ENCODE assay signal across 8 mouse cellular contexts in genomic region chr6:148943695-148944094, GRCm38 (mm10). TPM values are rescaled to one million over a fixed set of nuclear protein-coding genes. Genes with fewer than 3 reads are reported as not detected.
DNase-seq lines count a peak whose midpoint lies in the region; ATAC-seq and TF ChIP-seq lines count a peak whose summit lies in the region.

No protein-coding gene starts in this region.

- peak overlapping the region; percentile 91 for H3K9ac ChIP-seq in CH12.LX (ENCODE audit: insufficient read depth, low read depth)
- peak overlapping the region; percentile 93 for H3K9ac ChIP-seq in liver, embryonic 13.5 days

- in situ Hi-C loops in CH12.LX (cut with MboI; ENCODE audit: low pct_ligation_motif_present, low pct_unique_long_range_greater_than_20kb, low sequenced_read_pairs): loop anchor here (25.0 kb wide), 1 partner anchor 169 kb away; the partner anchor contains the start of gene Dennd5b

- intact Hi-C loops in left cerebral cortex, postnatal 36 days (cut with DNase I): no loop called here

- TF ChIP-seq CTCF in CH12.LX (conservative IDR thresholded peaks at IDR 0.05 in 1 of 2, IDR thresholded peaks at IDR 0.05 in 1 of 2; ENCODE audit: low read depth in 2 of 2, low read length in 2 of 2): no peak

- TF ChIP-seq POLR2A in CH12.LX (IDR thresholded peaks at IDR 0.05; ENCODE audit: low read depth, low read length): no peak

- H3K4me3 ChIP-seq in CH12.LX (replicated peaks in 1 of 3; ENCODE audit: low read depth in 2 of 3, low read length in 2 of 3, poor library complexity in 1 of 3): peak overlapping the region; percentile 94 to 98 (median 95)
- H3K4me3 ChIP-seq in hindbrain, embryonic 10.5 days: peak overlapping the region; percentile 98
- H3K4me3 ChIP-seq in liver, embryonic 13.5 days (replicated peaks): peak overlapping the region; percentile 90

- H3K36me3 ChIP-seq in CH12.LX (replicated peaks in 1 of 2; ENCODE audit: control insufficient read depth in 1 of 2, insufficient read depth in 1 of 2, low read length in 1 of 2): peaks cover 0 to 26% of the 10 kb centered on the region in 2 experiments
- peaks cover 40% of the 10 kb centered on the region for H3K36me3 ChIP-seq in hindbrain, embryonic 10.5 days
- peaks cover 10% of the 10 kb centered on the region; the same call in 1 of the 2 replicates for H3K36me3 ChIP-seq in liver, embryonic 13.5 days

- dilution Hi-C loops in CH12.LX (cut with MboI; ENCODE audit: extremely low pct_ligation_motif_present, extremely low pct_unique_long_range_greater_than_20kb, low sequenced_read_pairs): no loop called here

- no peak for TF ChIP-seq RAD21 in CH12.LX (IDR thresholded peaks at IDR 0.05; ENCODE audit: low read depth, low read length)

- no peaks in the 10 kb centered on the region for H3K27me3 ChIP-seq in CH12.LX (replicated peaks)
- H3K27me3 ChIP-seq in hindbrain, embryonic 10.5 days (ENCODE audit: insufficient read depth, poor library complexity, severe bottlenecking): no peaks in the 10 kb centered on the region
- no peaks in the 10 kb centered on the region for H3K27me3 ChIP-seq in liver, embryonic 13.5 days

- peaks cover 4 to 43% of the 10 kb centered on the region in 2 experiments; a peak in 3 of 4 replicates for H3K4me1 ChIP-seq in CH12.LX (ENCODE audit: control insufficient read depth in 1 of 2, insufficient read depth in 2 of 2)
- H3K4me1 ChIP-seq in hindbrain, embryonic 10.5 days (replicated peaks): peaks cover 34% of the 10 kb centered on the region
- peaks cover 43% of the 10 kb centered on the region for H3K4me1 ChIP-seq in liver, embryonic 13.5 days (replicated peaks)

- peak overlapping the region; percentile 87 for H3K4me2 ChIP-seq in CH12.LX (ENCODE audit: insufficient read depth, low read depth, poor library complexity, severe bottlenecking)
- peak overlapping the region; percentile 98 for H3K4me2 ChIP-seq in liver, embryonic 13.5 days

- H3K27ac ChIP-seq in CH12.LX (ENCODE audit: insufficient read depth, low read depth): no peak overlapping the region
- H3K27ac ChIP-seq in hindbrain, embryonic 10.5 days: peak overlapping the region; percentile 99
- H3K27ac ChIP-seq in liver, embryonic 13.5 days: no peak overlapping the region

- DNase-seq in adrenal gland, postnatal 14 days: peak; percentile 37
- DNase-seq in adrenal gland, postnatal 10 days: no peak
- DNase-seq in CH12.LX (ENCODE audit: extremely low read depth): no peak
- DNase-seq in hindbrain, embryonic 10.5 days (ENCODE audit: low spot score): no peak
- peak; percentile 17 for DNase-seq in liver, embryonic 13.5 days
- no peak for DNase-seq in left cerebral cortex, postnatal 36 days (ENCODE audit: low spot score in 2 of 2)
- no peak for DNase-seq in adipocyte (ENCODE audit: low spot score)
- DNase-seq in frontal cortex, postnatal 25 days (ENCODE audit: low spot score in 2 of 2): no peak

- peaks cover 65% of the 10 kb centered on the region for H3K79me2 ChIP-seq in CH12.LX (replicated peaks; ENCODE audit: control insufficient read depth, extremely low read depth, insufficient read depth, poor library complexity, severe bottlenecking)

- WGBS in hindbrain, embryonic 10.5 days: 18% methylated on average over 3 of the region's 3 CpGs
- WGBS in liver, embryonic 13.5 days (ENCODE audit: insufficient replicate concordance): 25% methylated on average over 3 of the region's 3 CpGs

- no peaks in the 10 kb centered on the region for H3K9me3 ChIP-seq in CH12.LX (replicated peaks; ENCODE audit: low read length)
- H3K9me3 ChIP-seq in hindbrain, embryonic 10.5 days: no peaks in the 10 kb centered on the region
- no peaks in the 10 kb centered on the region for H3K9me3 ChIP-seq in liver, embryonic 13.5 days (replicated peaks)

- TF ChIP-seq EP300 in CH12.LX (IDR thresholded peaks at IDR 0.05; ENCODE audit: low read length): no peak

- no peak for ATAC-seq in liver, embryonic 13.5 days (ENCODE audit: low read depth)

TF ChIP-seq in CH12.LX, 34 proteins besides CTCF, POLR2A, EP300 and RAD21:
- TF ChIP-seq IRF4 (IDR thresholded peaks at IDR 0.05; ENCODE audit: low read depth, low read length) (no peak), ELF1 (IDR thresholded peaks at IDR 0.05; ENCODE audit: low read depth, low read length) (no peak), MAZ (IDR thresholded peaks at IDR 0.05; ENCODE audit: low read depth, low read length) (no peak), CHD1 (IDR thresholded peaks at IDR 0.05; ENCODE audit: low read depth, low read length) (no peak), MXI1 (IDR thresholded peaks at IDR 0.05; ENCODE audit: low read depth, low read length) (no peak), MEF2A (IDR thresholded peaks at IDR 0.05; ENCODE audit: borderline replicate concordance, low read depth, low read length) (no peak), NRF1 (IDR thresholded peaks at IDR 0.05; ENCODE audit: low read depth, low read length) (no peak), CHD2 (IDR thresholded peaks at IDR 0.05; ENCODE audit: low read length) (no peak), RCOR1 (conservative IDR thresholded peaks at IDR 0.05; ENCODE audit: low read depth, low read length) (no peak), USF1 (IDR thresholded peaks at IDR 0.05; ENCODE audit: low read depth, low read length) (no peak), MYC (IDR thresholded peaks at IDR 0.05; ENCODE audit: low read depth, low read length) (no peak), ZMIZ1 (IDR thresholded peaks at IDR 0.05; ENCODE audit: low read depth, low read length) (no peak), POLR2AphosphoS2 (IDR thresholded peaks at IDR 0.05; ENCODE audit: low read depth, low read length) (no peak), JUN (IDR thresholded peaks at IDR 0.05; ENCODE audit: insufficient read depth, low read depth, low read length) (no peak)

RNA-seq across cellular contexts. Expression of gene Sinhcaf, which starts 2.6 kb away (rescaled TPM):
- 25.6 and 34.7 TPM in 2 replicates for total RNA-seq in adrenal gland, postnatal 14 days (2021)
- 10 to 100 TPM; 28.1 to 29.4 TPM for total RNA-seq in adrenal gland, postnatal 10 days (2021)
- total RNA-seq in CH12.LX (2012; rRNA removed) (57.5 and 66.6 TPM in 2 replicates), CH12.LX (2014; rRNA removed) (140 and 146 TPM in 2 replicates)
- 64.7 and 82.3 TPM in 2 replicates for polyA plus RNA-seq in CH12.LX (2012; ENCODE audit: insufficient read length, low read depth)
- polyA plus RNA-seq in hindbrain, embryonic 10.5 days (2016; fragmentation: Nextera tagmentation; extraction: Ambion mirVana): 238 and 321 TPM in 2 replicates
- polyA plus RNA-seq in liver, embryonic 13.5 days (2015; fragmentation: Nextera tagmentation; extraction: Ambion mirVana): 27.0 and 32.8 TPM in 2 replicates
- 1 to 10 TPM; 1.3 to 3.2 TPM for total RNA-seq in left cerebral cortex, postnatal 36 days (2021)

RNA-seq across cellular contexts. Expression of gene Caprin2, which starts 47.7 kb away (rescaled TPM):
- 9.6 and 13.6 TPM in 2 replicates for total RNA-seq in adrenal gland, postnatal 14 days (2021)
- 10 to 100 TPM; 10.2 to 18.2 TPM for total RNA-seq in adrenal gland, postnatal 10 days (2021)
- total RNA-seq in CH12.LX (2012; rRNA removed) (0.92 and 0.93 TPM in 2 replicates), CH12.LX (2014; rRNA removed) (2.0 TPM in 2 replicates)
- 2.9 and 3.2 TPM in 2 replicates for polyA plus RNA-seq in CH12.LX (2012; ENCODE audit: insufficient read length, low read depth)
- 15.9 and 18.5 TPM in 2 replicates for polyA plus RNA-seq in hindbrain, embryonic 10.5 days (2016; fragmentation: Nextera tagmentation; extraction: Ambion mirVana)
- 7.2 and 8.0 TPM in 2 replicates for polyA plus RNA-seq in liver, embryonic 13.5 days (2015; fragmentation: Nextera tagmentation; extraction: Ambion mirVana)
- total RNA-seq in left cerebral cortex, postnatal 36 days (2021): 1 to 10 TPM; 7.2 to 7.6 TPM

Comparison
In these comparisons a context has a peak if more than half of its experiments do, and no peak if none do; other contexts are left out.
1. DNase-seq: peak in adrenal gland, postnatal 14 days (single experiment) and liver, embryonic 13.5 days (single experiment); none in adrenal gland, postnatal 10 days (single experiment), CH12.LX (single experiment), hindbrain, embryonic 10.5 days (single experiment), left cerebral cortex, postnatal 36 days (0 of 2), adipocyte (single experiment) and frontal cortex, postnatal 25 days (0 of 2).
2. Peak in every context shown above with its lines, with median percentiles within 50 percentile points of each other: H3K4me3 ChIP-seq.